In genomic region chr11:88203712-88204532, GRCm38 (mm10) we compare ENCODE assay signal across 8 mouse cellular contexts. TPM values are rescaled to one million over a fixed set of nuclear protein-coding genes. Genes with fewer than 3 reads are reported as not detected.
A peak's percentile ranks its signal among the peaks of the same experiment; 100 is the strongest.
DNase-seq lines count a peak whose midpoint lies in the region; ATAC-seq and TF ChIP-seq lines count a peak whose summit lies in the region.

TSS of gene Mrps23 (plus strand) at chr11:88204388.

- H3K27ac ChIP-seq in hindbrain, embryonic 14.5 days: peak within 1 kb of the TSS; percentile 71

- peak; percentile 80 for ATAC-seq in Patski
- peak; percentile 93 for ATAC-seq in hindbrain, embryonic 14.5 days (ENCODE audit: low FRiP score)

- H3K4me2 ChIP-seq in hindbrain, embryonic 14.5 days (replicated peaks): peak within 1 kb of the TSS; percentile 91

- H3K4me3 ChIP-seq in hindbrain, embryonic 14.5 days (replicated peaks; ENCODE audit: low read length): peak within 1 kb of the TSS; percentile 78

- TF ChIP-seq CTCF in Patski (IDR thresholded peaks at IDR 0.05): peak; percentile 77

- peaks cover 18% of the 10 kb centered on the region for H3K4me1 ChIP-seq in hindbrain, embryonic 14.5 days (replicated peaks; ENCODE audit: control insufficient read depth, insufficient read depth, low read length)

- peaks cover 20% of the 10 kb centered on the region for H3K36me3 ChIP-seq in hindbrain, embryonic 14.5 days (replicated peaks; ENCODE audit: control insufficient read depth, insufficient read depth)

- POLR2A ChIA-PET in Patski (lab: Charles Lee): interaction anchor here (0.9 to 1.2 kb wide), 2 partner anchors 133 to 225 kb away, joined by 3 to 4 read pairs; no protein-coding TSS in a partner anchor

- H3K9me3 ChIP-seq in hindbrain, embryonic 14.5 days (ENCODE audit: control insufficient read depth, low read length): no peaks in the 10 kb centered on the region

- peak within 1 kb of the TSS; percentile 93 for H3K9ac ChIP-seq in hindbrain, embryonic 14.5 days

- no peaks in the 10 kb centered on the region for H3K27me3 ChIP-seq in Patski
- H3K27me3 ChIP-seq in hindbrain, embryonic 14.5 days (ENCODE audit: control insufficient read depth, insufficient read depth, low read length): no peaks in the 10 kb centered on the region

- in situ Hi-C loops in Patski (cut with MboI; ENCODE audit: low pct_unique_long_range_greater_than_20kb): no loop called here

- CTCF ChIA-PET in Patski (lab: Charles Lee): interaction anchor here (0.8 to 2.7 kb wide), 8 partner anchors 9 to 236 kb away, joined by 3 to 9 read pairs (median 6); no protein-coding TSS in a partner anchor

- no peak for DNase-seq in Patski (ENCODE audit: low read depth, low spot score)
- peak; percentile 92 to 93 for DNase-seq in cerebellum, postnatal 14 days
- peak; percentile 66 to 79 for DNase-seq in frontal cortex, postnatal 25 days (ENCODE audit: low spot score in 2 of 2)
- DNase-seq in hindbrain, embryonic 14.5 days (ENCODE audit: low spot score): peak; percentile 90
- peak; percentile 90 to 91 for DNase-seq in layer of hippocampus, postnatal 36 days
- peak; percentile 96 for DNase-seq in lung, postnatal 36 days
- peak; percentile 96 for DNase-seq in retina, postnatal 1 day
- peak; percentile 81 to 93 for DNase-seq in urinary bladder, adult 18-20 months (ENCODE audit: low spot score in 2 of 2)

- under 1% methylated on average over 51 of the region's 51 CpGs for WGBS in hindbrain, embryonic 14.5 days

RNA-seq across cellular contexts. Expression of gene Mrps23, which starts in this region (rescaled TPM):
- 105 TPM for polyA plus RNA-seq in Patski (2021)
- 67.8 and 68.7 TPM in 2 replicates for polyA plus RNA-seq in hindbrain, embryonic 14.5 days (2014; fragmentation: Nextera tagmentation; extraction: Ambion mirVana)
- total RNA-seq in layer of hippocampus, postnatal 36 days (2021): 10 to 100 TPM; 67.6 to 78.7 TPM
